Mouse (Mus musculus): Measurements from ENCODE around the gene Scnm1. TPM values are rescaled to one million over a fixed set of nuclear protein-coding genes. Genes with fewer than 3 reads are reported as not detected.

The Scnm1 gene
- total RNA-seq, 1 experiment, result 38.1 TPM

- Histone ChIP-seq H3K4me1 (ENCODE audit: control insufficient read depth in 2 of 2, insufficient read depth in 2 of 2, low read length in 2 of 2, poor library complexity in 1 of 2) (peaks cover 4 to 25% of the 10 kb centered on the region in 2 experiments), H3K36me3 (ENCODE audit: control insufficient read depth, insufficient read depth, low read length, poor library complexity, severe bottlenecking) (no peaks in the 10 kb centered on the region; the same call in 1 of the 2 replicates), H3K27ac (ENCODE audit: insufficient read depth, low read depth, low read length, poor library complexity, severe bottlenecking) (no peak overlapping the region), H3K9me3 (ENCODE audit: control insufficient read depth, insufficient read depth, low read depth, low read length) (no peaks in the 10 kb centered on the region), H3K9ac (ENCODE audit: insufficient read depth, low read depth, low read length, poor library complexity, severe bottlenecking) (no peak overlapping the region), H3K4me3 (ENCODE audit: insufficient read depth in 1 of 2, low read depth in 1 of 2, low read length in 2 of 2, poor library complexity in 1 of 2, severe bottlenecking in 1 of 2) (no peak overlapping the region)
- TF ChIP-seq MAFK (IDR thresholded peaks at IDR 0.05; ENCODE audit: insufficient read depth, low read depth, low read length) (no peak), ZNF384 (IDR thresholded peaks at IDR 0.05; ENCODE audit: low read depth, low read length) (no peak), CHD2 (IDR thresholded peaks at IDR 0.05; ENCODE audit: low read depth, low read length) (no peak), HCFC1 (IDR thresholded peaks at IDR 0.05; ENCODE audit: borderline replicate concordance, insufficient read depth, low read length) (no peak), ZC3H11A (IDR thresholded peaks at IDR 0.05; ENCODE audit: borderline replicate concordance, low read depth, low read length) (no peak)
- DNase-seq (ENCODE audit: low read depth, low spot score), result peak; percentile 33
- in situ Hi-C loops (cut with MboI; ENCODE audit: low sequenced_read_pairs in 2 of 2, unreplicated experiment in 2 of 2), result no loop called here
These were observed 29.8 kb upstream of the Scnm1 start for GRCm38 (mm10) chr3:95163419-95164255.

- TF ChIP-seq HCFC1 (IDR thresholded peaks at IDR 0.05; ENCODE audit: borderline replicate concordance, insufficient read depth, low read length) (no peak), ZNF384 (IDR thresholded peaks at IDR 0.05; ENCODE audit: low read depth, low read length) (no peak), CHD2 (IDR thresholded peaks at IDR 0.05; ENCODE audit: low read depth, low read length) (no peak), ZC3H11A (IDR thresholded peaks at IDR 0.05; ENCODE audit: borderline replicate concordance, low read depth, low read length) (no peak), MAFK (IDR thresholded peaks at IDR 0.05; ENCODE audit: insufficient read depth, low read depth, low read length) (no peak)
- H3K36me3 ChIP-seq (ENCODE audit: control insufficient read depth, insufficient read depth, low read length, poor library complexity, severe bottlenecking), result no peaks in the 10 kb centered on the region
- H3K9me3 ChIP-seq (ENCODE audit: control insufficient read depth, insufficient read depth, low read depth, low read length), result no peaks in the 10 kb centered on the region
- H3K4me1 ChIP-seq (ENCODE audit: control insufficient read depth in 2 of 2, insufficient read depth in 2 of 2, low read length in 2 of 2, poor library complexity in 1 of 2), result peaks cover 4 to 25% of the 10 kb centered on the region in 2 experiments
- no peak for DNase-seq (ENCODE audit: low read depth, low spot score)
- H3K27ac ChIP-seq (ENCODE audit: insufficient read depth, low read depth, low read length, poor library complexity, severe bottlenecking), result no peak overlapping the region
- peak overlapping the region in 1 of 2 experiments; percentile 86; a peak in 1 of 4 replicates for H3K4me3 ChIP-seq (ENCODE audit: insufficient read depth in 1 of 2, low read depth in 1 of 2, low read length in 2 of 2, poor library complexity in 1 of 2, severe bottlenecking in 1 of 2)
- in situ Hi-C loops (cut with MboI; ENCODE audit: low sequenced_read_pairs in 2 of 2, unreplicated experiment in 2 of 2), result no loop called here
- H3K9ac ChIP-seq (ENCODE audit: insufficient read depth, low read depth, low read length, poor library complexity, severe bottlenecking), result no peak overlapping the region
These were observed 28.5 kb upstream of the Scnm1 start for GRCm38 (mm10) chr3:95162345-95162628.

- no peak overlapping the region; the same call in 1 of the 2 replicates for H3K27ac ChIP-seq (ENCODE audit: insufficient read depth, low read depth, low read length, poor library complexity, severe bottlenecking)
- H3K4me1 ChIP-seq (ENCODE audit: control insufficient read depth in 2 of 2, insufficient read depth in 2 of 2, low read length in 2 of 2, poor library complexity in 1 of 2), result peaks cover 4 to 23% of the 10 kb centered on the region in 2 experiments
- H3K36me3 ChIP-seq (ENCODE audit: control insufficient read depth, insufficient read depth, low read length, poor library complexity, severe bottlenecking), result no peaks in the 10 kb centered on the region
- in situ Hi-C loops (cut with MboI; ENCODE audit: low sequenced_read_pairs in 2 of 2, unreplicated experiment in 2 of 2), result no loop called here
- H3K9ac ChIP-seq (ENCODE audit: insufficient read depth, low read depth, low read length, poor library complexity, severe bottlenecking), result peak overlapping the region; percentile 45; the same call in 1 of the 2 replicates
- peak; percentile 20 for DNase-seq (ENCODE audit: low read depth, low spot score)
- H3K4me3 ChIP-seq (ENCODE audit: insufficient read depth in 1 of 2, low read depth in 1 of 2, low read length in 2 of 2, poor library complexity in 1 of 2, severe bottlenecking in 1 of 2), result peak overlapping the region; percentile 80 to 86
- no peaks in the 10 kb centered on the region for H3K9me3 ChIP-seq (ENCODE audit: control insufficient read depth, insufficient read depth, low read depth, low read length)
- TF ChIP-seq MAFK (IDR thresholded peaks at IDR 0.05; ENCODE audit: insufficient read depth, low read depth, low read length), result no peak
- no peak for TF ChIP-seq CHD2 (IDR thresholded peaks at IDR 0.05; ENCODE audit: low read depth, low read length)
- TF ChIP-seq ZNF384 (IDR thresholded peaks at IDR 0.05; ENCODE audit: low read depth, low read length), result no peak
- TF ChIP-seq ZC3H11A (IDR thresholded peaks at IDR 0.05; ENCODE audit: borderline replicate concordance, low read depth, low read length), result no peak
- TF ChIP-seq HCFC1 (IDR thresholded peaks at IDR 0.05; ENCODE audit: borderline replicate concordance, insufficient read depth, low read length), result no peak
These were observed 28.0 kb upstream of the Scnm1 start for GRCm38 (mm10) chr3:95161618-95162344.

GRCm38 (mm10) chr3:95161041-95161551, 27.3 kb upstream of the Scnm1 start:
- no peak overlapping the region for H3K27ac ChIP-seq (ENCODE audit: insufficient read depth, low read depth, low read length, poor library complexity, severe bottlenecking)
- no peaks in the 10 kb centered on the region for H3K9me3 ChIP-seq (ENCODE audit: control insufficient read depth, insufficient read depth, low read depth, low read length)
- H3K4me3 ChIP-seq (ENCODE audit: insufficient read depth in 1 of 2, low read depth in 1 of 2, low read length in 2 of 2, poor library complexity in 1 of 2, severe bottlenecking in 1 of 2), result peak overlapping the region; percentile 80 to 86
- peak overlapping the region; percentile 9; the same call in 1 of the 2 replicates for H3K9ac ChIP-seq (ENCODE audit: insufficient read depth, low read depth, low read length, poor library complexity, severe bottlenecking)
- peak; percentile 13 for DNase-seq (ENCODE audit: low read depth, low spot score)
- TF ChIP-seq HCFC1 (IDR thresholded peaks at IDR 0.05; ENCODE audit: borderline replicate concordance, insufficient read depth, low read length) (no peak), ZC3H11A (IDR thresholded peaks at IDR 0.05; ENCODE audit: borderline replicate concordance, low read depth, low read length) (no peak)
- no peaks in the 10 kb centered on the region for H3K36me3 ChIP-seq (ENCODE audit: control insufficient read depth, insufficient read depth, low read length, poor library complexity, severe bottlenecking)
- peaks cover 4 to 23% of the 10 kb centered on the region in 2 experiments for H3K4me1 ChIP-seq (ENCODE audit: control insufficient read depth in 2 of 2, insufficient read depth in 2 of 2, low read length in 2 of 2, poor library complexity in 1 of 2)
- in situ Hi-C loops (cut with MboI; ENCODE audit: low sequenced_read_pairs in 2 of 2, unreplicated experiment in 2 of 2), result no loop called here

All from ES-E14 (cell line).